Mouse (Mus musculus) brain, embryonic 14.5 days (tissue): ENCODE results near the gene Dgki. TPM values are rescaled to one million over a fixed set of nuclear protein-coding genes. Genes with fewer than 3 reads are reported as not detected.

Experiments
- DNase-seq: peaks from one replicate; pipeline ENCODE4 v3.0.0-alpha.2; 2011; ENCODE audit warnings: low read depth
- CTCF ChIP-seq: fragments of 200-500 bp; IDR thresholded peaks from 2 replicates; pipeline ENCODE4 v1.5.1; 2012; ENCODE audit warnings: inconsistent platforms, mild to moderate bottlenecking, moderate library complexity, borderline replicate concordance; ENCODE audit not compliant: insufficient read depth, insufficient read length; ENCODE audit errors: extremely low read depth
- POLR2A ChIP-seq: fragments of 200-500 bp; IDR thresholded peaks from 2 replicates; pipeline ENCODE4 v1.6.1; 2012; ENCODE audit warnings: mild to moderate bottlenecking, inconsistent platforms, borderline replicate concordance; ENCODE audit not compliant: poor library complexity, insufficient read depth, insufficient read length, severe bottlenecking; ENCODE audit errors: extremely low read depth
- polyA plus RNA-seq: library from polyadenylated mRNA; depleted of rRNA; stranded (reverse); fragments of >200 nt; gene quantifications from 2 replicates; pipeline ENCODE4 v1.2.3, GENCODE M21; 2012; rRNA removed

Dgki gene
- polyA plus RNA-seq: 4.5 and 6.5 TPM in 2 replicates

- peak; percentile 95 for DNase-seq
- TF ChIP-seq POLR2A (peak; percentile 87), CTCF (no peak)
Measured at GRCm38 (mm10) chr6:37299562-37300390, at the start of gene Dgki. Dgki (minus strand) TSS chr6:37300184.

GRCm38 (mm10) chr6:37347606-37348005, 47.6 kb upstream of the Dgki start:
- no peak for TF ChIP-seq POLR2A
- no peak for TF ChIP-seq CTCF

GRCm38 (mm10) chr6:37338055-37338454, 38.1 kb upstream of the Dgki start:
- TF ChIP-seq POLR2A: no peak
- no peak for DNase-seq

More at GRCm38 (mm10) chr6:37347606-37348005, 47.6 kb upstream of the Dgki start:
- DNase-seq: no peak

- DNase-seq: peak; percentile 64
Measured at GRCm38 (mm10) chr6:37336831-37337260, 36.9 kb upstream of the Dgki start.

GRCm38 (mm10) chr6:37336381-37336780, 36.4 kb upstream of the Dgki start:
- TF ChIP-seq POLR2A (no peak), CTCF (no peak)
- peak; percentile 51 for DNase-seq

More at GRCm38 (mm10) chr6:37336831-37337260, 36.9 kb upstream of the Dgki start:
- TF ChIP-seq POLR2A (no peak), CTCF (no peak)

GRCm38 (mm10) chr6:37332846-37333245, 32.9 kb upstream of the Dgki start:
- TF ChIP-seq POLR2A: no peak
- TF ChIP-seq CTCF: no peak
- DNase-seq: no peak

GRCm38 (mm10) chr6:37329901-37330864, 30.2 kb upstream of the Dgki start:
- peak; percentile 88 for DNase-seq
- TF ChIP-seq CTCF (no peak), POLR2A (no peak)

GRCm38 (mm10) chr6:37329376-37329775, 29.4 kb upstream of the Dgki start:
- TF ChIP-seq POLR2A (no peak), CTCF (no peak)
- DNase-seq: no peak

GRCm38 (mm10) chr6:37328671-37329070, 28.7 kb upstream of the Dgki start:
- DNase-seq: peak; percentile 79
- TF ChIP-seq POLR2A: no peak
- TF ChIP-seq CTCF: no peak

GRCm38 (mm10) chr6:37327519-37327918, 27.5 kb upstream of the Dgki start:
- TF ChIP-seq POLR2A (no peak), CTCF (no peak)
- DNase-seq: no peak

GRCm38 (mm10) chr6:37326603-37326955, 26.6 kb upstream of the Dgki start:
- TF ChIP-seq CTCF: no peak
- TF ChIP-seq POLR2A: no peak
- DNase-seq: peak; percentile 83

- no peak for DNase-seq
- TF ChIP-seq CTCF: no peak
- no peak for TF ChIP-seq POLR2A
Measured at GRCm38 (mm10) chr6:37325906-37326602, 26.1 kb upstream of the Dgki start.
